Mouse (Mus musculus): Measurements from ENCODE around the gene AU040320.
A peak's percentile ranks its signal among the peaks of the same experiment; 100 is the strongest.

Gene AU040320

GRCm38 (mm10) chr4:126753268-126754230 lies at the start of gene AU040320, which contains the start of gene Ncdn:
TSS of gene AU040320 (plus strand) at chr4:126753544.
TSS of gene Ncdn (minus strand) at chr4:126753438.
- DNase-seq: peak; percentile 100

DNA sequence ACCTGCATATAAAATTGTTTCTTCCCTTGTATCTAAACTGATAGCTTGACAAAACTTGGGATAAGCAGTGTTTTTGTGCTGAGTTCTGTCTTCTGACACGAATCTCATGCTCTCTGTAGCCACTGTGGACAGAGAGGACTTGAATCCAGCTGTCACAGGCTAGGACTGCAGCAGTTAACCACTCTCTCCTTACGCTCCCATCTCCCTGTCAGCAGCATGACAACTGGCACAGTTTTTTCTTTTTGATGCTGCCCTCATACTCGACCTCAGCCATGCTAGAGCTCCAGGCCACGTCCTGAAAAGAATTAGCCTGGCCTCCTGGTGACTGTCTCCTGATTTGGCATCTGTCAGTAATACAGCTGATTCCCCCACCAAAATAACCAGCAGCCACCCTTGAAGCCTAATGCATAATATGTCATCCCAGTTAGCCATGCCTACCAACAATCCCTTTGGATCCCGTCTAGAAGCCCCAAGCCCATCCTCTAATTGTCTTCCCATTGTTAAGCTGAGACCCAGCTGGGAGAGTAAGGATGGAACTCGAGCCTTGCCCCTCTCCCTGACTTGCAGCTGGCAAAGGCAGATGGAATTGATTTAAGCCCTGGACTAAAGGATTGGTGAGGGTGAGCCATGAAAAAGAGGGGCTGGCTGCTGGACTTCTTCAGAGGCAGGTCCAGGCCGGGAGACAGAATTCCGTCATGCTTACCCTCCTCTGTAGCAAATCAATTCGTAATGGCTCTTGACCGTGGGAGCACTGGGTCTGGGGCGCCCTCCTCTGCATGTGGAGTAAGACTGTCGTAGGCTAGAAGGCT lies 46.5 kb upstream of the AU040320 start:
- peak; percentile 15 to 17 for DNase-seq

GRCm38 (mm10) chr4:126707439-126707826 lies 45.9 kb upstream of the AU040320 start:
- no peak for DNase-seq

GRCm38 (mm10) chr4:126732111-126732510 lies 21.2 kb upstream of the AU040320 start:
- DNase-seq: no peak

DNA sequence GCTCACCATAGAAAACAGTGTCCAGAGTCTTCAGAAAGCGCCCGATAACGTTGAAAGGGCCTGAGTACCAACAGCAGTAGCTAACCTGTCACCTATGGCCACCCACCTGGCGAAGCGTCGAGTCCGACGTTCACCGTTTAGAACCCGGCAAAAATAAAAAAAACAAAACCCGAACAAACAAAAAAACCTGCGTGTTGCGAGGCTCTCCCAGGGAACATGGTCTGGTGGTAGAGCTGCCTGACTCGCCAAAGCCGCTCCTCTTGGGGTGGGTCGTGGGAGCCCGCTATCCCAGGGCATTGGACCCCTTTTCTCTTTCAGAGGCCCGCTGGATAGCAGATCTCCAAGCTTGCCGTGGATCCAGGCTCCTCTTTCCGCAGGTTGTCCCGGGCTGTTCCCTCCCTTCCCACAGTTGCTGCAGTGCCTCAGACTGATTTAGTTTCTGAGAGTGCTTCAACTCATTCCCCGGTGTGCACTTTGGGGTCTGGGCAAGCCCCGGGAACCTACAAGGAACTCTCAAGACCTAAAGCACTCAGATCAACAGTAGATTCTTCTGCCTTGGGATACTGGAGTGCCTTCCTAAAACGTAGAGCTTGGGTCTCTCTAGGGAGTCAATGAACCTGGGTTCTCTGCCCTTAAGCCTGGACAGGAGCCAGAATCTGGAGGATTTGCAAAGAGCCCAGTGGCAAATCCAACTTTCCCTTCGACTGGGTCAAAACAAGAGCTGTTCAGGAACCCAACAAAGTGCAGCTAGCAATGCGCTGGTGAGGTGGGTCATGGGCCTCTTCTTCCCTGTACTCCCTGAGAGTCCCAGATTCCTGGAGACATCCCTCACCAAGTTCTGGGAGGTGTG lies 20.6 kb upstream of the AU040320 start:
- DNase-seq: no peak

DNA sequence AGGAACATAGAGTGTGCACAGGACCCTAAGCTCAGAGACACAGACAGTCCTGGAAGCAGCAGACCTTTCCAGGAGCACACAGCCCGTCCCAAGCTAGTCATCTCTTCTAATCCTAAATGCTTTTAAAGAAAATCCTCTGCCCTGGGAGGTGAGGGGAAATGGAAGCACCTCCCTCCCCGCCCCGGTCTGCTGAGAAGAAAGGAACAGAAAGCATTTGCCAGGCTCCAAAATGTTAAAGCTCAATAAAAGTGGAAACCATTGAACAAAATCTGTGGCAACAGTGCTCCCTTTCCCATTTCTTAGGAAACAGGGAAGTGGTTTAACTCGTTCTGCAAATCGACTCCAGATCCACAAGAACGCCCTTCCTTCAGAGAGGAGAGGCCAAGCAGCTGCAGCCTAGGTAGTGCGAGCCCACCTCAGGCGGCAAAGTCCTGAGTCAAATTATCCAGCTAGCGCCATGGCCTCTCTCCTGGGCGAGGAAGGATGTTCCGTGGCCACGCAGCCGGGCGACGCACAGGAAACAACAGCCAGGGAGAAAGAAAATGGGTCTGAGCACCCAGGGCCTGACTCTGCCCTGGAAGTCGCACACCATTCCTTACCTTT lies 19.2 kb upstream of the AU040320 start:
- no peak for DNase-seq

DNA sequence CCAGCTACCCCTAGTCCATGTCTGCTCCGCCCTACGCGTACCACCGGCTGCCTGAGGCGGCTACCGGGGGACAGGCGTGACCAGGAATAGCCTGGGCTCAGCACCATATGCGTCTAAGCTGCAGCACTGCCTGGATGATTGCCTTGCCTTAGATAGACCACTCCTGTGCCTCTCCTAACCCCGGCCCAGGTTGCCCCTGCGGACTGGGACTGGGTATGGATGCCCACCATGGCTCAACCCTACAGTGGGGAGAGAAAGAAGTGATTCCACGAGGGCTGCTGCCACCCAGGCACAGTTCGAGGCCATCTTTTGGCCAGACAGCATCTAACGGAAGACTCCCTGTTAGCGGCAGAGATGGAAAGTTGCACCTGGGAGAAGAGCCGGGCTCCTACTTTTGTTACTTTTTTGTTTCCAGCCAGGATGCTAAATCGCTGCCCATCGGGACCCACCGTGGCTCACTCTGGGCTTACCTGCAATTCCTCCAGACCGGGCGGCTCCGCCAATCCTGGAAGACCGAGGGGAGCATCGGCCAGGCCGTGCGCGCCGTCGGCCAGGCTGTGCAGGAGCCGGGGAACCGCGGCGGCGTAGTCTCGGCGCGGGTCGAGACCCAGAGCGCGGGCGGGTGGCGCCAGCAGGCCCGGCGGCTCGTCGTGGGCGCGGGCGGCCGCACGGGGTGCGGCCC lies 18.5 kb upstream of the AU040320 start:
- no peak for DNase-seq

DNA sequence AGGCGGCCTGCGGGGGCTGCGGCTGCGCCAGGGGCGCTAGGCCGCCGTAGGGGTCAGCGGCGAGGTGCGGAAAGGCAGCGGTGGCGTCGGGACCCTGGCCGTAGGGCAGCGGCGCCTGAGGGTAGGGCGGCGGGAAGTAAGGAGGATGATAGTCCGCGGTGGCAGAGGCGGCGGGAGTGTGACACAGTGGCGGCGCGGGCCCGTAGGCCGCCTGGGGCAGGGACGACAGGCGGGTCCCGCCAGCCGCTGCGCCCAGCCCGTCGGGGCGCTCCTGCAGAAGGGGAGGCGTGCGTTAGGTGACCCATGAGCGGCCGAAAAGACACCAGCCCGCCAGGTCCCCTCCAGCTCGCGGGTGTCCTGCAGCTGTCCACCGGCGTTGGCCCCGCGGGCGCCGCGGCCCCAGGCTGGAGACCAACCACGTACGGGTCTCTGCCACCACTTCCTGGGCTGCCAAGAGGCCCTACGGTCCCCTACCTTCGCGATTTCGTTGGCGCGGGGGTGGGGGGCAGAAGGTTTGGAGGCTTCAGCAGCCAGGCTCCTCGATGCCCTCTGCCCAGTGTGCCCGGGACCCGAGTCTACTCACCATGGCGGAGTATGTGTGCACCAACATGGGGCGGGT lies 17.9 kb upstream of the AU040320 start:
- DNase-seq: no peak

DNA sequence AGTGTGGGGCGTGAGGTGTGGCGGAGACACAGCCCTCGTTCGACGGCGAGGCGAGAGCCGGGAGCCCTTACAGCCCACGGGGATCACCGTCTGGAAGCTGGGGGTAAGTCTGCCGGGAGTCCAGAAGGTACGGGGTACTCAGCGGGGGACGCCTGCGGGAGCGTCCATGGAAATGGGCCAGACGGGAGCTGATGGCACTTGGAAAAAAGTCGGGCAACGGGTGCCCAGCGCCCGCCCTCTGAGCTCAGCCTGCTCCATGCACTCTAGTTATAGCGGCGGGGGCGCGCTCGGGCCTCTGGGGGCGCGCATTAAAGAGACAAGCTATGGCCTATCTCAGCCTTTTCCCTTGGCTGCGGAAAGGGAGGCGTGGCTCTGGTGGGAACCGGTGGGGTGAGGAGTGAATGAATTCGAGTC lies 17.3 kb upstream of the AU040320 start, which contains the start of gene Tfap2e:
TSS of gene Tfap2e (minus strand) at position 240 of the 414 bp plus-strand sequence.
- peak; percentile 57 to 60 for DNase-seq

- DNase-seq: no peak
Observed at GRCm38 (mm10) chr4:126739966-126740676, 13.2 kb upstream of the AU040320 start.

DNA sequence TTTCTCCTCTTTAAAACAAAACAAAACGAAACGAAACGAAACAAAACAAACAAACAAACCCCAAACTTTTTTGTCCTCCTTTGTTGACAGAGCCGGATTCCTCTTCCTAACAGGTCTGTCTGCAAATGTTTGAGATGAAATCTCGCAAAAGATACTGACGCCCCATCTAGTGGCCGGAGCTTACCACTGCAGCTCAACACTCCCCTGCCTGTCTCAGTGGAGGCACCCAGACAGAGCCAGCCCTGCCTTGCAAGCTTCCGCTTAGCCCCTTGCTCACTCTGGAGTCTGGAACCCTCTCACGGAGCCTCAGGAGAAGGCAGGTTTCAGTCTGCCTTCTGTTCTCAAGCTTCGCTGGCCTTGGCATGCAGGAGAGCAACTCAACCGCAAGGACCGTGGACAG lies 11.9 kb upstream of the AU040320 start:
- peak; percentile 92 to 94 for DNase-seq

- peak in 1 of 2 experiments; percentile 23 for DNase-seq
Observed at GRCm38 (mm10) chr4:126742976-126743375, 10.4 kb upstream of the AU040320 start.

GRCm38 (mm10) chr4:126743713-126744112 lies 9.6 kb upstream of the AU040320 start:
- DNase-seq: no peak

- DNase-seq: peak; percentile 71 to 81
Observed at GRCm38 (mm10) chr4:126744831-126745230, 8.5 kb upstream of the AU040320 start.

DNA sequence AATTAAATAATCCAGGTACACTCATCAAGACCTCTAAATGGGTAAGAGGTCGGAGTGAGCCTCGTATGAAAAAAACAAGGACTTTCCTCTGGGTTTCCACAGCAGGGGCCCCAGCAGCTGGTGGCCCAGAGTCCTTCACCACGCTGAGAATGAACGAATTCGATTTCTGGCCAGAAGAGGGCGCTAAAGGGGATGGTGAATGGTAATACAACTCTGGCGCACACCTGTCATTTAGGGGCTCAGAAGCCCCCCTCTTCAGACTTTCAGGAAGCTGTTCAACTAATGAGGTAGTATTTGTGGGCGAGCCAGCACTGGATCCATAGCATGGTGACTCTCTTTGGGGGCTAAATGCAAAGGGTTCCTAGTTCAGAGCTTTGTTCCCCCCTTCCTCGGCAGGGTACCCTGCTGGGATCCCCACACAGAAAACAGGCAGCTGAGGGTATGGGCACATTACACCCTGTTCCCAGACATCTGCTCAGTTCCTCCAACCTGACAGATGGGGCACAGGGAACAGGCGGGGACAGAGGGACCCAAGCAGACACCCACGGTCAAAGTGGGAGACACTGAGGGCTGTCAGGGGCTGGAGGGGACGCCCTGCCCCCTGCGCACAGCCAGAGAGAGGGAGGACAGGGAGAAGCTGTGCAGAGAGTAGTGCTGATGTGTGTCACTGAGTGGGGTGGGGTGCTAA lies 7.7 kb upstream of the AU040320 start:
- peak; percentile 77 to 86 for DNase-seq

DNA sequence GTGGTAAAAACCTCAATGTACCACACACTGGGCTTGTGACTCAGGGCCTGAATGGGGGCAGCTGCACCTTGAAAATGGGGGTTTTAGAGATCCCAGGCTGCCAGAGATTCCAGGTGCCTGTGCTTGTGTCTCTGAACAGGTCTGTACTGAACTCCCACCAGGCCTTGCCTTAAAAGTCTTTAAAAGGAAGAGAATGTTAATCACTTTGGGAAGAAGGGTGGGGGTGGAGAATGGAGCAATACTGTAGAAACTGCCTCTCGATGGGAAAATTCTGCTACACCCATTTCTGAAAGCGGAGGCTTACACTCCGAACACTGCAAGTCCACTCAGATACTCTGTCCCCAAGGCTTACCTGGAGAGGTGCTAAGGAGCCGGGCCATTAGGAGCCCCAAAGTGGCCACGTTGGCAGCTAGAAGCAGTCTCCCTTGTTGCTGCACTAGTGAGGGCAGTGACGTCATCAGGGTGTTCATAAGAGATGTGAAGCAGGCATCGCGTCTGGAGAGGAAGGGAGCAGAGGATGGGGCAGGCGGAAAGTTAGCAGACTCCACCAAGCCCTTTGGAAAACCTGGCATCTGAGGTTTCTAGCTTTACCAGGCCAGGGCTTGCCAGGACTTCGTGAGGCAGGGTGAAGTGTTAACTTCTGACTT lies 7.0 kb upstream of the AU040320 start:
- DNase-seq: peak in 1 of 2 experiments; percentile 31

GRCm38 (mm10) chr4:126748381-126748780 lies 5.0 kb upstream of the AU040320 start:
- DNase-seq: peak in 1 of 2 experiments; percentile 25

GRCm38 (mm10) chr4:126749553-126749952 lies 3.8 kb upstream of the AU040320 start:
- no peak for DNase-seq
